Mouse (Mus musculus) heart, embryonic 10.5 days (tissue): ENCODE measurements at regions not wholly inside any gene's neighbourhood (a gene's known extent, or its start where the extent isn't known, plus 50 kb on each side); places are given as distances from the start of the nearest gene placed in this dataset.
A peak's percentile ranks its signal among the peaks of the same experiment; 100 is the strongest.

ENCODE experiments used
- DNase-seq: peaks from one replicate; pipeline ENCODE4 v3.0.0-alpha.2; 2017; ENCODE audit warnings: low spot score
- H3K27ac ChIP-seq: fragments of 300-500 bp; sonication (generic); 2 replicates; pipeline ENCODE4 v1.5.1; 2016; ENCODE audit warnings: mild to moderate bottlenecking
- H3K27me3 ChIP-seq: fragments of 300-500 bp; sonication (generic); 2 replicates; pipeline ENCODE4 v1.6.1; 2016; ENCODE audit warnings: mild to moderate bottlenecking; ENCODE audit not compliant: poor library complexity, insufficient read depth, severe bottlenecking
- H3K36me3 ChIP-seq: fragments of 300-500 bp; sonication (generic); 2 replicates; pipeline ENCODE4 v1.6.1; 2016; ENCODE audit warnings: mild to moderate bottlenecking, moderate library complexity
- H3K4me1 ChIP-seq: fragments of 300-500 bp; sonication (generic); 2 replicates; pipeline ENCODE4 v1.6.1; 2016; ENCODE audit warnings: mild to moderate bottlenecking
- H3K4me3 ChIP-seq: fragments of 300-500 bp; sonication (generic); 2 replicates; pipeline ENCODE4 v1.5.1; 2016; ENCODE audit warnings: mild to moderate bottlenecking, moderate library complexity
- H3K9me3 ChIP-seq: fragments of 300-500 bp; sonication (generic); 2 replicates; pipeline ENCODE4 v1.6.1; 2016; ENCODE audit warnings: mild to moderate bottlenecking, moderate library complexity
- WGBS: fragments of 180-500 bp; shearing (Covaris S2); methylation state at CpG from one replicate; pipeline ENCODE4 v1.1.7; 2016; 5-methylcytosine and 5-hydroxymethylcytosine counted together

DNA sequence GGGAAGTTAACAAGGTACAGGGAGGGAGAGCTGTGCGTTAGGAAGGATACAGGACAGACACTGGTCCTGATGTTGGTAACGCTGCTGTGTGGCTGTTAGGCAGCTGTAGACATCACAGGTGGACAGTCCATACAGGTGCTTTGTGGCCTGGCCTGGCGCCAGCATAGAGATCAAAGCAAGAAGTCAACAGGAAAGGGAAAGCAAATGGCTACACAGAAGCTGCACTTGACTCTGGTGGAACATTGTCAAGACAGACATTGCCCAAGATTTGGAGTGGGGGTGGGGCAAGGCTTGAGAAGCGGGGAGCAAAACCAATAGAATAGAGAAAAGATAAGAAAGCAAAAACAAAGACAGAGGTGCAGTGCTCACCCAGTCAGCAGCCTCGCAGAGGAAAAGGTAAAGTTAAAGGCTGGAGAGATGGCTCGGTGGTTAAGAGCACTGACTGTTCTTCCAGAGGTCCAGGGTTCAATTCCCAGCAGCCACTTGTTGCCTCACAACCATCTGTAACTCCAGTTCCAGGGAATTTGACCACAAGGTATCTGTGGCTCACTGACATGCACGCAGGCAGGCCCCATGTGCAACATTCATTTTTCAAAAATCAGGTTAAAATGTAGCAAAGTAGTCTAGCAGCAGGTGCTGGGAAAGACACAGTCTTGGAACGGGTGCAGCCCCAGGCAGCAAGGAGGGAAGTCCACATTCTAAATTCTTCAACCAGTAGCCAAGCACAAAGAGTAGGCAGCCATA lies 147.3 kb upstream of the A530016L24Rik start:
- H3K27me3 ChIP-seq: peaks cover 40% of the 10 kb centered on the region
- peak; percentile 63 for DNase-seq
- H3K9me3 ChIP-seq: no peaks in the 10 kb centered on the region
- no peak overlapping the region for H3K27ac ChIP-seq
- H3K36me3 ChIP-seq: no peaks in the 10 kb centered on the region
- peaks cover 38% of the 10 kb centered on the region for H3K4me1 ChIP-seq
- no peak overlapping the region for H3K4me3 ChIP-seq
- 78% methylated on average over 8 of the region's 8 CpGs for WGBS

GRCm38 (mm10) chr12:112343064-112343463 lies 146.2 kb upstream of the A530016L24Rik start:
- Histone ChIP-seq H3K4me1 (peaks cover 37% of the 10 kb centered on the region), H3K36me3 (no peaks in the 10 kb centered on the region), H3K9me3 (no peaks in the 10 kb centered on the region), H3K27me3 (peaks cover 31% of the 10 kb centered on the region; the same call in 1 of the 2 replicates), H3K27ac (no peak overlapping the region), H3K4me3 (no peak overlapping the region)
- 79% methylated on average over 3 of the region's 3 CpGs for WGBS
- no peak for DNase-seq

DNA sequence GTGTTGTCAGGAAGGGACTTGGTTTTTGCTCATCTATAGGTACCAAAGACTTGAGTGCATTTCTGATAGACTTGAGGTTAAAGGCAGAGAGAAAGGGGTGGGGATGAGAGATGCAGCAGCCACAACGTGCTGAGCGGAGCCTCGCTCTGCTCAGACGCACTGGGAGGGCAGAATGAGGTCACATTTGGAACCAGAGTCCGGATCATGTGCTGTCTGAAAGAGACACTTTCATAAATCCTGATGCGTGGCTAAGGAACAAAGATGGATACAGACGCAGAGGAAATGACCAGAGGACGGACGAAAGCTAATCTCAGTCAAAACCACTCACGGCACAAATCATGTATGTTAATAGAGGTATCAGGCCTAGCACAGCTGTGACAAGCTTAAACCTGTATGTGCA lies 145.0 kb upstream of the A530016L24Rik start:
- Histone ChIP-seq H3K9me3 (no peaks in the 10 kb centered on the region), H3K4me1 (peaks cover 32% of the 10 kb centered on the region), H3K4me3 (no peak overlapping the region), H3K36me3 (no peaks in the 10 kb centered on the region), H3K27ac (peak overlapping the region; percentile 47; the same call in 1 of the 2 replicates), H3K27me3 (peaks cover 27% of the 10 kb centered on the region; the same call in 1 of the 2 replicates)
- DNase-seq: no peak
- WGBS: 79% methylated on average over 10 of the region's 10 CpGs

DNA sequence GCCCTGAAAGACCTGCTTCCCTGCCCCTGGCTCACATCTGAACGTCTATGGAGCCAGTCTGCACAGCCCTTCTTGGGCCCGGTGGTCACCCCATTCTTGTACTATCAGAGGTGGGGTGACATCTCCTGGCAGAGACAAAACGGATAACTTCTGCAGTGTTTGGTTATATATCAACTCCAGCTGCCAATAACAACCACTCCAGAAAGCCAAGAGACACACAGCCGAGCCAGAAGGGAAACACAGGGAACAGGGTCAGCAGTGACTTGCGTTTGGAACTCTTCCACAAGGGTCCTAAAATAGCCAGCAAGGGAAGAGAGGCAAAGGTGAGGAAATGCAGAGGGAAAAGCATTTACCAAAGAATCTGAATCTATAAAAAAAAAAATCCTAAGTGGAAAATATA lies 143.5 kb upstream of the A530016L24Rik start:
- Histone ChIP-seq H3K27me3 (0 out of 2 replicates have a peak, but pooled peaks cover 15% of the 10 kb centered on the region), H3K9me3 (no peaks in the 10 kb centered on the region), H3K4me3 (no peak overlapping the region), H3K36me3 (no peaks in the 10 kb centered on the region), H3K4me1 (peaks cover 35% of the 10 kb centered on the region), H3K27ac (0 out of 2 replicates have a peak overlapping the region, but pooled peaks have one; percentile 1)
- peak; percentile 45 for DNase-seq
- 72% methylated on average over 5 of the region's 5 CpGs for WGBS

DNA sequence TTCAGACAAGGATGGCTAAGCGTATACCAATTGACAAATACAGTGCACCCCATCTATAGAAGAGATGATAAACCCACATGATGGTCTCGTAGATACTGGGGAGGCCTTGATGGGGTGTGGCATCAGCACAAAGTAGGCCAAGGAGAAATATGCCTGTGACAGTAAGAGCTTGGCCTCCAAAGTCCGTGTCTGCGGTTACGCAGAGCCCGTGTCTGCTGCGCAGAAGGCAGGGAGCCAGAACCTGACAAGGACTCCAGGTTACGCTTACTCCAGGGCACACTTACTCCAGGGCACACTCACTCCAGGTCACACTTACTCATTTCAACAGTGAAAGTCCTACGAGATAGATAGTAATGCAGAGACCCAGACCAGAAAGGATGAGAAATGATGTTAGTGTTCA lies 141.1 kb upstream of the A530016L24Rik start:
- peaks cover 35% of the 10 kb centered on the region for H3K4me1 ChIP-seq

DNA sequence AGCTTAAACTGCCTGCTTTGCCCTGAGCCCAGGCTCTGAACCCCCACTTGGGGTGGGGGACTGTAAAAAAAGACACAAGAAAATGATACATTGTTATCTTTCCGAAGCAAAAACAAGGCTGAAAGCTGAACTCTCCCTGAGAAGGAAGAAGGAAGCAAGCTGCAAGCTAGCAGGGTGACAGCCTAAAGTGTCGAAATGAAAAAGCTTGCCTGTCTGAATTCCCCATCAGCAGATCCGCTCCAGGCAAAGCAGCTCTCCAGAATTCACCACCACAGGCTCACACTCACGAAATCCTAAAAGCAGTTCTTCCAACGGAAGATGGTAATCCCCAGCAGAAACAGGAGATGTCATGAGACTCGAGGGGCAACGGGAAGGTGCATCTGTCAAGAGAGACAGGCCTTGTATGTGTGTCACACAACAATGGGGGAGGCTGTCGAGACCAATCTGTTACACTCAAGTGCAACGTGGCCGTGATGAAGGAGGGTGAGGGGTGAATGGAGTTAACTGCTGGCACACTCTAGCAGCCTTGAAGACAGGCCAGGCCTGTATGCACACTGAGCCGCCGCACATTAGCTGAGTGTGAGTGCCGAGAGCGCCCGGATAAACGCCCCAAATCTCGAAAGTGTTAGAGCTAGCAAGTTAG lies 139.5 kb upstream of the A530016L24Rik start:
- WGBS: 39% methylated on average over 17 of the region's 17 CpGs
- H3K27ac ChIP-seq: peak overlapping the region; percentile 32; the same call in 1 of the 2 replicates

More for the DNA sequence above, 141.1 kb upstream of the A530016L24Rik start:
- Histone ChIP-seq H3K36me3 (no peaks in the 10 kb centered on the region), H3K27me3 (0 out of 2 replicates have a peak, but pooled peaks cover 7% of the 10 kb centered on the region), H3K4me3 (no peak overlapping the region), H3K27ac (no peak overlapping the region), H3K9me3 (no peaks in the 10 kb centered on the region)
- WGBS: 92% methylated on average over 9 of the region's 9 CpGs
- DNase-seq: no peak

DNA sequence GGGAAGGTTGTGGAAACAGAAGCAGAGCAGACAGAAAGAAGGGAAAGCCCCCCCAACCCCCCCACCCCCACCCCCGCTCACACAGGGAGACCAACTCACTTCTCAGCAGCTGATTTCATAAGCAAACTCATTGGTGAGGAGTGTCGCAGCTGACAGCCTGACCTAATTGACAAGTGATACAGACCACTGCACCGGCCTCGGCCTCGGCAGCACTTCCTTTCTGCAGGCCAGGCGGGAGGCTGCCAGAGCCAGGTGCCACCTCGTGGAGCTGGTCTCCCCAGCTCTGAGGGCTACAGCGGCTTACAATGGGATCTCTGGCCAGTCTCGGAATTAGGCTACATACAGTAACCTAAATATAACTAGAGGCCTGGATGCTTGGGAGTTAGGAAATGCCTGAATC lies 138.5 kb upstream of the A530016L24Rik start:
- DNase-seq: no peak
- H3K9me3 ChIP-seq: no peaks in the 10 kb centered on the region
- WGBS: 16% methylated on average over 9 of the region's 9 CpGs
- H3K27ac ChIP-seq: 0 out of 2 replicates have a peak overlapping the region, but pooled peaks have one; percentile 12
- H3K27me3 ChIP-seq: no peaks in the 10 kb centered on the region
- H3K4me1 ChIP-seq: peaks cover 15% of the 10 kb centered on the region
- no peak overlapping the region for H3K4me3 ChIP-seq
- no peaks in the 10 kb centered on the region for H3K36me3 ChIP-seq

More for the DNA sequence above, 139.5 kb upstream of the A530016L24Rik start:
- H3K4me1 ChIP-seq: peaks cover 22% of the 10 kb centered on the region
- H3K27me3 ChIP-seq: no peaks in the 10 kb centered on the region
- H3K9me3 ChIP-seq: no peaks in the 10 kb centered on the region
- no peaks in the 10 kb centered on the region for H3K36me3 ChIP-seq
- DNase-seq: no peak
- H3K4me3 ChIP-seq: peak overlapping the region; percentile 2; the same call in 1 of the 2 replicates

- 77% methylated on average over 3 of the region's 3 CpGs for WGBS
- Histone ChIP-seq H3K27me3 (0 out of 2 replicates have a peak, but pooled peaks cover 2% of the 10 kb centered on the region), H3K36me3 (no peaks in the 10 kb centered on the region), H3K9me3 (peaks cover 3% of the 10 kb centered on the region; the same call in 1 of the 2 replicates), H3K4me3 (no peak overlapping the region), H3K27ac (no peak overlapping the region), H3K4me1 (no peaks in the 10 kb centered on the region)
- no peak for DNase-seq
These were observed 125.9 kb upstream of the A530016L24Rik start for GRCm38 (mm10) chr12:112363349-112363748.

GRCm38 (mm10) chr12:112367221-112367620 lies 122.0 kb upstream of the A530016L24Rik start:
- WGBS: 72% methylated on average over 4 of the region's 4 CpGs
- Histone ChIP-seq H3K4me3 (no peak overlapping the region), H3K4me1 (peaks cover 6% of the 10 kb centered on the region; the same call in 1 of the 2 replicates), H3K27me3 (peaks cover 20% of the 10 kb centered on the region), H3K9me3 (peaks cover 3% of the 10 kb centered on the region; the same call in 1 of the 2 replicates), H3K36me3 (no peaks in the 10 kb centered on the region), H3K27ac (no peak overlapping the region)
- DNase-seq: no peak

DNA sequence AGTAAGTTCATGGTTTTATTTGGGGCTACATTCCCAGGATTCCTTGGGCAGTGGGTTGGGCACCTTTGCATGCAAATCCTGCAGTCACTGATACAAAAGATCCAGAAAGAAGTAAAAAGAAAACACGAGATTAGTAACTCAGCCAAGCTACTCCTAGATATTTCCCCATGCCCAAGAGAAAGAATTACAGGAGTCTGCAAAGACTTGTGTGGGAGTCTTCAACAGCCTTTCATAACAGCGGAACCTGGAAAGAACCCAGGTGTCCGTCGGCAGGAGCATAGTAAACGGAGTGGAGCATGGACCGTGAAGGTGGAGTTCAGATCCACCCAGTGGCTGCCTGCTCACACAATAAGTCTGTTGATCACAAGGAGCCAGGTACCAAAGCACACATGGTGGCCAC lies 121.1 kb upstream of the A530016L24Rik start:
- H3K9me3 ChIP-seq: peaks cover 3% of the 10 kb centered on the region; the same call in 1 of the 2 replicates
- no peak for DNase-seq
- H3K4me3 ChIP-seq: no peak overlapping the region
- H3K36me3 ChIP-seq: no peaks in the 10 kb centered on the region
- peaks cover 20% of the 10 kb centered on the region for H3K27me3 ChIP-seq
- H3K4me1 ChIP-seq: peaks cover 10% of the 10 kb centered on the region
- no peak overlapping the region for H3K27ac ChIP-seq
- WGBS: 80% methylated on average over 6 of the region's 6 CpGs

DNA sequence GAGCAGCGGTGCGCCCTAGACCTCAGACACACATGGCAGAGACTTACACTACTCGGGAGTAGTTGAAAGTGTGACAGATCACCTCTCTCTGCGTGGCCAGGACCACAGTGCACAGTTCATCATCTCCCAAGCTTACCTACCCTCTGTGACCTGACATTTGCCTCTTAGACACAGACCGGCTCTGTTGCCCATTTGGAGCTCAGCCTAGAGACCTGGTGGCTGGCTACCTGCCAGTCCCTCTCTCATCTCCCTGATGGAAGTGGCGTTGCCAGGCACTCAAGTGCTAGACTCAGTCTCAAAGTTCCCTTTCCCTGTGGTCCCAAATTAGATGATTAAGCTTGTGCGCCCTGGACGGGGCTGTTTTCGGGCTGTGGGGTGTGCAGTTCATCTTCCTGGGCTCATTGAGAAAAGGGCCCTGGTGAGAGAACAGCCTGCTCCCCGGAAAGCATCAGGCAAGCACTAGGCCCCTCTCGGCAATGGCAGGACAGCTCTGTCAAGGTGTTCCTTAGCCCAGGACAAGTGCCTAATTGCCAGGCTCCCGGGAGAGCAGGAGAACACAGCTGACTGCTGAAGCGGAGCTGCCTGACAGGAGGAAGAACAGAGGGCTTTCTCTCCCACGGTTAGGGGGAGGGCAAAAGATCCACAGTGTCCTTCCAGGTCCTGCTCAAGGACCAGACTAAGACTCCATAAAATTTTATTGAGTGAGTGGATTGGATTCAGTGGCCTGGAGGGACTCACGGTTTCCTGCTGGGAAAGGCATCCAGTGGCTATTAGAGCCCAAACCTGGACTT lies 119.5 kb upstream of the A530016L24Rik start:
- no peak for DNase-seq
- Histone ChIP-seq H3K9me3 (peaks cover 2% of the 10 kb centered on the region; the same call in 1 of the 2 replicates), H3K27ac (no peak overlapping the region), H3K4me1 (peaks cover 10% of the 10 kb centered on the region), H3K36me3 (no peaks in the 10 kb centered on the region), H3K4me3 (no peak overlapping the region), H3K27me3 (peaks cover 26% of the 10 kb centered on the region)
- WGBS: 72% methylated on average over 15 of the region's 15 CpGs

GRCm38 (mm10) chr12:112372234-112373050 lies 116.8 kb upstream of the A530016L24Rik start:
- 76% methylated on average over 14 of the region's 14 CpGs for WGBS
- peaks cover 10% of the 10 kb centered on the region for H3K4me1 ChIP-seq

More at GRCm38 (mm10) chr12:112372234-112373050, 116.8 kb upstream of the A530016L24Rik start:
- Histone ChIP-seq H3K36me3 (no peaks in the 10 kb centered on the region), H3K9me3 (no peaks in the 10 kb centered on the region), H3K27me3 (peaks cover 49% of the 10 kb centered on the region), H3K27ac (0 out of 2 replicates have a peak overlapping the region, but pooled peaks have one; percentile 36), H3K4me3 (no peak overlapping the region)
- DNase-seq: no peak
